Mouse (Mus musculus) intestine, embryonic 15.5 days (tissue): ENCODE measurements at regions not wholly inside any gene's neighbourhood (a gene's known extent, or its start where the extent isn't known, plus 50 kb on each side); places are given as distances from the start of the nearest gene placed in this dataset.

Experiments used
- ATAC-seq: fragments of 200-750 bp; cut with Nextera tagmentation; 2 replicates; pipeline ENCODE4 v1.8.0; 2017; ENCODE audit warnings: moderate TSS enrichment, moderate library complexity
- H3K27ac ChIP-seq: fragments of 300-500 bp; sonication (generic); 2 replicates; pipeline ENCODE4 v1.5.1; 2015; ENCODE audit warnings: mild to moderate bottlenecking, inconsistent platforms
- H3K27me3 ChIP-seq: fragments of 300-500 bp; sonication (generic); replicated peaks from 2 replicates; pipeline ENCODE4 v1.6.1; 2015; ENCODE audit warnings: inconsistent platforms
- H3K36me3 ChIP-seq: fragments of 300-500 bp; sonication (generic); 2 replicates; pipeline ENCODE4 v1.6.1; 2015; ENCODE audit warnings: inconsistent platforms
- H3K4me1 ChIP-seq: fragments of 300-500 bp; sonication (generic); replicated peaks from 2 replicates; pipeline ENCODE4 v1.6.1; 2015; ENCODE audit warnings: inconsistent platforms
- H3K4me2 ChIP-seq: fragments of 300-500 bp; sonication (generic); replicated peaks from 2 replicates; pipeline ENCODE4 v1.6.1; 2015; ENCODE audit warnings: mild to moderate bottlenecking, inconsistent platforms
- H3K4me3 ChIP-seq: fragments of 300-500 bp; sonication (generic); replicated peaks from 2 replicates; pipeline ENCODE4 v1.5.1; 2015; ENCODE audit warnings: inconsistent platforms
- H3K9ac ChIP-seq: fragments of 300-500 bp; sonication (generic); 2 replicates; pipeline ENCODE4 v1.6.1; 2015; ENCODE audit warnings: inconsistent platforms
- H3K9me3 ChIP-seq: fragments of 300-500 bp; sonication (generic); 2 replicates; pipeline ENCODE4 v1.6.1; 2016; ENCODE audit warnings: inconsistent platforms
- WGBS: fragments of 180-500 bp; shearing (Covaris S2); methylation state at CpG from one replicate; pipeline ENCODE4 v1.1.7; 2015; 5-methylcytosine and 5-hydroxymethylcytosine counted together

DNA sequence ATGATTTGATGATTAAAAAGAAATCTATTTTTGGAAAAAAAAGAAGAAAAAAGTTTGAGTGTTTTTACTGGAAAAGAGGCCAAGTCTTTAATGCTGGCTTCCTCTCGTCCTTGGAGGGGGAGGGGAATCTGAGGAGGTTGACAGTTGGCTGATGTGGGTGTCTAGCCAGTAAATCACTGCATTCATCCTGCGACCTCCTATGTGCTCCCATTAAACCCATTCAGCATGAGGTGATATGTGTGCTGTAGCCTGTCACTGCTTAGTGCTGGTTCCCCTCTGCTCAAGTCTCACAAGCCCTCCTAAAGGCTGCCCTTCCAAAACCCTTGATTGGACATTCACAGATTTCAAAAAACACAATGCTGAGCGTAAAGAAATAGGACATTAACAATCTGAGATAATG, 68.7 kb downstream of the Atoh1 start:
- WGBS = 55% methylated on average over 3 of the region's 3 CpGs
- Histone ChIP-seq H3K9ac (no peak overlapping the region), H3K4me1 (no peaks in the 10 kb centered on the region), H3K27me3 (no peaks in the 10 kb centered on the region), H3K36me3 (no peaks in the 10 kb centered on the region), H3K4me2 (no peak overlapping the region), H3K9me3 (no peaks in the 10 kb centered on the region), H3K4me3 (no peak overlapping the region), H3K27ac (no peak overlapping the region)
- ATAC-seq = no peak

DNA sequence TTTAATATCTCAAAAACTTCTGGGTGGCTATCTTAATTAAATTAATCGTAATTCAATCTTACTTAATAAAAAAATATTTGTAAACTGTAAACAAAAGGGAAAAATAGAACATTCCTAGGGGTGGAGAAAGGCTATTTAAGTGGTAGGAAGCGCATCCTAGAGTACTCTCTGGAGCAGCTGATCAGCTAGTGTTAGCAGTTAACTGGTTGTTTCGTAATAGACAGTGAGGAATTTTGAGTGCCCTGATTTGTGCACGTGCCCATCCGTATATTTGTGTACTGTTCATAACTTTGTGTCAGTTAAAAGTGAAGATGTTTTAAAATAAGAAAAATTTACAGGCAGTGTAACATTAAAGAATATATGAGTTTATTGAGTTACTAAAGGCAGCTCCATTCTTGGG, 69.9 kb downstream of the Atoh1 start:
- Histone ChIP-seq H3K27me3 (no peaks in the 10 kb centered on the region), H3K4me2 (peak overlapping the region; percentile 69), H3K4me1 (no peaks in the 10 kb centered on the region), H3K36me3 (no peaks in the 10 kb centered on the region), H3K4me3 (no peak overlapping the region), H3K27ac (no peak overlapping the region), H3K9me3 (no peaks in the 10 kb centered on the region), H3K9ac (no peak overlapping the region)
- ATAC-seq = 0 out of 2 replicates have a peak, but pooled peaks have one; percentile 47
- 45% methylated on average over 5 of the region's 5 CpGs for WGBS

- WGBS = 11% methylated on average over 22 of the region's 22 CpGs
- Histone ChIP-seq H3K27me3 (no peaks in the 10 kb centered on the region), H3K4me2 (peak overlapping the region; percentile 69), H3K4me3 (peak overlapping the region; percentile 28), H3K9me3 (no peaks in the 10 kb centered on the region), H3K9ac (no peak overlapping the region), H3K27ac (no peak overlapping the region), H3K36me3 (no peaks in the 10 kb centered on the region), H3K4me1 (no peaks in the 10 kb centered on the region)
- ATAC-seq = peak; percentile 63; the same call in 1 of the 2 replicates
Observed at GRCm38 (mm10) chr6:64799306-64800001, 70.5 kb downstream of the Atoh1 start.

- no peak overlapping the region for H3K9ac ChIP-seq
- H3K4me3 ChIP-seq = no peak overlapping the region
- H3K36me3 ChIP-seq = no peaks in the 10 kb centered on the region
- H3K27ac ChIP-seq = no peak overlapping the region
- no peaks in the 10 kb centered on the region for H3K27me3 ChIP-seq
- no peaks in the 10 kb centered on the region for H3K4me1 ChIP-seq
- 58% methylated on average over 3 of the region's 3 CpGs for WGBS
- no peak for ATAC-seq
- no peaks in the 10 kb centered on the region for H3K9me3 ChIP-seq
- no peak overlapping the region for H3K4me2 ChIP-seq
Observed at GRCm38 (mm10) chr6:64800965-64801364, 72.0 kb downstream of the Atoh1 start.

DNA sequence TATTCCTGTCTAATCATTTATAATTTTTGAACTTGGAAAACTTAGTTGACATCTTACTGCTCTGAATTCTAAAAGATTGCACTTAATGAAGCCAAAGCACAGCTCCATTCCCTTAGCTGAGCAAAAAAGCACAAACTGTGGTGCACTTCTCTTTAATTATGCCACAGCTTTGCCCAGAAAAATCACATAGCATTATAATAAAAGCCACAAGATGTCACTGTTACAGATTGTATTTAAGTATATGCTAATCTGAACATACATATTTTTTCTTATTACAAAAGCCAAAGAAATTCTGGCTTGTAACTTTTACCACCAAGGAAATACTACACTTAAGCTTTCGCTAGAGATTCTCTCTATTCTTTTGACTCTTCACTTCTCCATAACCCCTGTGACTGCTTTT, 86.2 kb downstream of the Atoh1 start:
- no peak overlapping the region for H3K9ac ChIP-seq
- no peaks in the 10 kb centered on the region for H3K9me3 ChIP-seq
- no peaks in the 10 kb centered on the region for H3K27me3 ChIP-seq
- H3K27ac ChIP-seq = no peak overlapping the region
- H3K36me3 ChIP-seq = no peaks in the 10 kb centered on the region
- no peak overlapping the region for H3K4me3 ChIP-seq
- WGBS = 91% methylated on average over 1 of the region's 1 CpGs
- no peak for ATAC-seq
- H3K4me1 ChIP-seq = no peaks in the 10 kb centered on the region
- no peak overlapping the region for H3K4me2 ChIP-seq

DNA sequence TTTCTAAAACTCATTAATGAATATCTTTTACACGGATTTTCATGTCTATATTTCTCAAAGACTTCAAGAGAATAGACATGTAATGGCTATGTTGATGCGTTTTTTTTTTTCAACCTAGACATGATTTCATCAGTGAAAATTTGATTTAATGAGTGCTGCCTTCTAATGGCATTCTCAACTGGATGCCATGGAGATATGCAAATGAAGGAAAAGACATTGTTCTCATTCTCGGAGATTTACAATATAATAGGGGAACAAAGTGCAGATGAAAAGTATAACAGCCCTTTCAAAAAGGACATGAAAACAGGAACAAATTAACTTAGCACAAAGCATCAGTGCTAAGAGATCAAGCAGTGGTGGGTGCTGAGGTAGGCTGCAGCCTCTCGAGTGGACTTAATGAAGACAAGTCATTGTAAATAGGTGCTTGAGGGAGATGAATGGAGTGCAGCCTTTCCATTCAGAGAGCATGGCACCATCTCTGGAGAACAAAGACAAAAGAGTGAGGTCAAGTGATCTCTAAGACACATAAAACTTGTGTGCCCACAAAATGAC, 120.2 kb downstream of the Atoh1 start:
- no peaks in the 10 kb centered on the region for H3K9me3 ChIP-seq
- no peak overlapping the region for H3K27ac ChIP-seq
- no peak for ATAC-seq
- H3K27me3 ChIP-seq = no peaks in the 10 kb centered on the region
- no peaks in the 10 kb centered on the region for H3K36me3 ChIP-seq
- WGBS = 81% methylated on average over 4 of the region's 4 CpGs
- H3K9ac ChIP-seq = no peak overlapping the region
- no peak overlapping the region for H3K4me3 ChIP-seq
- no peak overlapping the region for H3K4me2 ChIP-seq
- H3K4me1 ChIP-seq = no peaks in the 10 kb centered on the region

GRCm38 (mm10) chr6:64862901-64863300, 134.0 kb downstream of the Atoh1 start:
- Histone ChIP-seq H3K9me3 (no peaks in the 10 kb centered on the region), H3K9ac (no peak overlapping the region), H3K4me3 (no peak overlapping the region), H3K36me3 (no peaks in the 10 kb centered on the region), H3K4me1 (no peaks in the 10 kb centered on the region), H3K27ac (no peak overlapping the region), H3K4me2 (no peak overlapping the region), H3K27me3 (no peaks in the 10 kb centered on the region)
- WGBS = 64% methylated on average over 4 of the region's 4 CpGs
- peak; percentile 73 for ATAC-seq

- Histone ChIP-seq H3K36me3 (no peaks in the 10 kb centered on the region), H3K4me3 (no peak overlapping the region), H3K27ac (no peak overlapping the region), H3K4me1 (no peaks in the 10 kb centered on the region), H3K4me2 (no peak overlapping the region), H3K9ac (no peak overlapping the region), H3K9me3 (no peaks in the 10 kb centered on the region), H3K27me3 (no peaks in the 10 kb centered on the region)
- 78% methylated on average over 5 of the region's 5 CpGs for WGBS
- peak; percentile 17; the same call in 1 of the 2 replicates for ATAC-seq
Observed at GRCm38 (mm10) chr6:64896420-64896819, 146.0 kb upstream of the Smarcad1 start.
